Mouse (Mus musculus): ENCODE results near the gene Stk10. TPM values are rescaled to one million over a fixed set of nuclear protein-coding genes. Genes with fewer than 3 reads are reported as not detected.
"Not testable (repeated sequence)": the region's sequence is repeated elsewhere in the genome, so short reads cannot be mapped to it uniquely, and the experiment has no call there.

Gene Stk10
- polyA plus RNA-seq, 1 experiment from 2014 or later: 2.0 TPM

DNA sequence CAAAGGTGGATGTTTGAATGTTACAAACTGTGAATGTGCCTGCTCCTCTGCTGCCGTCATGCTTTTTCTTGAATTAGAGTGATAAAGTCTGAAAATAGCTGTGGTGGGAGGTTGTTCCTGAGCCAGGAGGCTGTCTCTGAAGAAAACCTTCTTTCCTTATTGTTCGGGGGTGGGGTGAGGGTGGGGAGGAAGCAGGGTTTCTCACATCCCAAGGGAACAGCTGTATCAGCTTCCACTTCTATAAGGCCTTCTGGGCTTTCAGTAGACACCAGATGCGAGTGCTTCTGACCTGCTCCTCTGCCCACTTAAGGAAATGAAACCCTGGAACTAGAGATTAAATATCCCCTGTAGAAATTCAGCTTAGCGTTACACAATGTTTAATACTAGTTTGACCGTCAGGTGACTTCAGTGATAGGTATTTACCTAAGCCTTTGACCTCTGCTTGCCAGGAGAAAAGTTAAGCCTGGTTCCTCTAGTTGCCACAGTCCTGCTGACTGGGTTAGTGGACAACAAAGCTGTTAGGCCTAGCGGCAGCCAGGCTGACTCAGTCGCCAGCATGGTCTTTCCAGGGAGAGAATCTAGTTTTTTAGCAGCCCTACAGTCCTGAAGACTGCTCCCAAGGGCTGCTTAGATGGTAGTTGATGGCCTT, 27.9 kb upstream of the Stk10 start:
- no peaks in the 10 kb centered on the region; the same call in 1 of the 2 replicates for H3K36me3 ChIP-seq (replicated peaks)
- no peaks in the 10 kb centered on the region for H3K9me3 ChIP-seq
- H3K4me2 ChIP-seq: no peak overlapping the region
- no peak for ATAC-seq (replicated peaks)
- H3K4me1 ChIP-seq: no peaks in the 10 kb centered on the region
- no peak overlapping the region for H3K4me3 ChIP-seq
- no peaks in the 10 kb centered on the region for H3K27me3 ChIP-seq (replicated peaks)
- no peak overlapping the region for H3K27ac ChIP-seq
- H3K9ac ChIP-seq: no peak overlapping the region
- WGBS: 86% methylated on average over 7 of the region's 7 CpGs

DNA sequence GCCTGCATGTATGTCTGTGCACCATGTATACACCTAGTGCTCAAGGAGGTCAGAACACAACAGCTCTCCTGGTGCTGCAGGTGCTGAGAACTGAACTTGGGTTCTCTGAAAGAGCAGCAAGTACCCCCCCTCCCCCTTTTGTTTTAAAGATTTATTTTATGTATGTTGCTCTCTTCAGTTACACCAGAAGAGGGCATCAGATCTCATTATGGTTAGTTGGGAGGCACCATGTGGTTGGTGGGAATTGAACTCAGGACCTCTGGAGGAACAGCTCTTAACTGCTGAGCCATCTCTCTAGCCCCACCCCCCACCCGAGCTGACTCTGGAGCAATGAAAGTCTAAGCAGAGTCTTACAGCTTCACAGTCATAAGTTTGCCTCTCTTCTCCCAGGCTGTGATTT, 22.2 kb upstream of the Stk10 start:
- no peaks in the 10 kb centered on the region for H3K4me1 ChIP-seq
- H3K4me2 ChIP-seq: no peak overlapping the region
- no peaks in the 10 kb centered on the region for H3K9me3 ChIP-seq
- no peak for ATAC-seq (replicated peaks)
- H3K36me3 ChIP-seq (replicated peaks): peaks cover 2% of the 10 kb centered on the region; the same call in 1 of the 2 replicates
- WGBS: 86% methylated on average over 1 of the region's 1 CpGs
- H3K4me3 ChIP-seq: no peak overlapping the region
- H3K27me3 ChIP-seq (replicated peaks): no peaks in the 10 kb centered on the region
- no peak overlapping the region for H3K9ac ChIP-seq
- no peak overlapping the region for H3K27ac ChIP-seq

DNA sequence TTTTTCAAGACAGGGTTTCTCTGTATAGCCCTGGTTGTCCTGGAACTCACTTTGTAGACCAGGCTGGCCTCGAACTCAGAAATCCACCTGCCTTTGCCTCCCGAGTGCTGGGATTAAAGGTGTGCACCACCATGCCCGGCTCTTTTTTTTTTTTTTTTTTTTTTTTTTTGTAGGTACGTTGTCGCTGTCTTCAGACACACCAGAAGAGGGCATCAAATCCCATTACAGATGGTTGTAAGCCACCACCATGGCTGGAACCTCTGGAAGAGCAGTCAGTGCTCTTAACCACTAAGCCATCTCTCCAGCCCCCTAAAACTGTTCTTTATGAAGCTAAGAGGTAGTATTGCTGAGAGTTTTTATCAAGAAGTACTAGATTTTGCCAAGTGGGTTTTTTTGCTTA, 18.3 kb upstream of the Stk10 start:
- 96% methylated on average over 5 of the region's 5 CpGs for WGBS

DNA sequence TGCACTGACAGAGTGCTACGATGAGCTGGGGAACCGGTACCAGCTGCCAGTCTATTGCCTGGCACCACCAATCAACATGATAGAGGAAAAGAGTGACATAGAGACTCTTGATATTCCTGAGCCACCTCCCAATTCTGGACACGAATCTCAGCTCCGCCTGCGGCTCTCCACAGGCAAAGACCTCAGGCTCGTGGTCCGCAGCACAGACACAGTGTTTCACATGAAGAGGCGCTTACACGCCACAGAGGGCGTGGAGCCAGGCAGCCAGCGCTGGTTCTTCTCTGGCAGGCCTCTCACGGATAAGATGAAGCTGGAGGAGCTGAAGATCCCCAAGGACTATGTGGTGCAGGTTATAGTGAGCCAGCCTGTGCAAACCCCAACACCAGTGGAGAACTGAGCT, 17.0 kb upstream of the Stk10 start:
- no peaks in the 10 kb centered on the region for H3K27me3 ChIP-seq (replicated peaks)
- no peak overlapping the region for H3K9ac ChIP-seq
- H3K4me1 ChIP-seq: no peaks in the 10 kb centered on the region
- no peak overlapping the region for H3K4me3 ChIP-seq
- H3K27ac ChIP-seq: no peak overlapping the region
- no peak for ATAC-seq (replicated peaks)
- 87% methylated on average over 12 of the region's 12 CpGs for WGBS
- no peak overlapping the region for H3K4me2 ChIP-seq
- H3K9me3 ChIP-seq: no peaks in the 10 kb centered on the region
- H3K36me3 ChIP-seq (replicated peaks): peaks cover 11% of the 10 kb centered on the region; the same call in 1 of the 2 replicates

More for the DNA sequence above, 18.3 kb upstream of the Stk10 start:
- not testable (repeated sequence) for H3K4me2 ChIP-seq; ATAC-seq (replicated peaks); H3K9me3 ChIP-seq; H3K4me1 ChIP-seq; H3K27me3 ChIP-seq (replicated peaks); H3K9ac ChIP-seq; H3K4me3 ChIP-seq; H3K27ac ChIP-seq
- peaks cover 11% of the 10 kb centered on the region; the same call in 1 of the 2 replicates for H3K36me3 ChIP-seq (replicated peaks)

DNA sequence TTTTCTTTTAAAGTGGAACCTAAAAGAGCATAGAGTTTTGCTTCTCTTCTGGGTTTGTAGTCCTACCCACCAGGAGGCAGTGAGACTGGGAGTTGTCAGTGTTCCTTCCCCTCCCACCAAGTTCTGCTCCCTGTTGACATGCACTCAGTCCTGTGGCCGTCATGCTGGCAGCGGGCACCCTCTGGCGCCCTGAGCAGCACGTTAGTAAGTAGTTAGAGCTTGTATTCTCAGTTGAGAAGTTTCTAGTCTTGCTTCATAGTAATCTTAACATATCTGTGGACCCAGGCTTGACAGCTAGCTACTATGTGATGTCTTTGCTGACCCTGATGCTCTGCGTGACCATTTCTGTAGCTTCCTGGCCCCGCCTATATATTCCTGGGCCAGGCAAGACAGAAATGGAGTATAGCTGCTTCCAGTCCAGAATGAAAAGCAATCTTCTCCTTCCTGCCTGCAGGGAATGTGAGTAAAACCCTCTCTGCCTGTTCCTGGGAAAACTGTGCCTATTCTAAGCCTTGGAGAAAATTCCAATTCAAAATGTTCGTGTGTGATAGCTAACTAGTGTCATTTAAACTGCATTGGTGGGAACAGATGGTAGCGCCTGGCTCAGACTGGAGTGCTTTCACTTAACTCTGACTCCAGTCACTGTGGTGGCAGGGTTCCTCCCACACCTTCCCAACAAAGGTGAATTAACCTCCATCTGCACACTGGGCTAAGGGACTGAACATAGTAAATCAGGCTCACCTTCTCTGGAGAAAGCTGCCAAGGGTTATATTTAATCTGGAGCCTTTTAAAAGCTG, 16.0 kb upstream of the Stk10 start:
- Histone ChIP-seq H3K4me2 (no peak overlapping the region), H3K36me3 (replicated peaks) (peaks cover 11% of the 10 kb centered on the region; the same call in 1 of the 2 replicates), H3K4me3 (no peak overlapping the region), H3K27me3 (replicated peaks) (no peaks in the 10 kb centered on the region), H3K4me1 (no peaks in the 10 kb centered on the region), H3K27ac (no peak overlapping the region), H3K9ac (no peak overlapping the region), H3K9me3 (no peaks in the 10 kb centered on the region)
- ATAC-seq (replicated peaks): no peak
- WGBS: 89% methylated on average over 8 of the region's 8 CpGs

DNA sequence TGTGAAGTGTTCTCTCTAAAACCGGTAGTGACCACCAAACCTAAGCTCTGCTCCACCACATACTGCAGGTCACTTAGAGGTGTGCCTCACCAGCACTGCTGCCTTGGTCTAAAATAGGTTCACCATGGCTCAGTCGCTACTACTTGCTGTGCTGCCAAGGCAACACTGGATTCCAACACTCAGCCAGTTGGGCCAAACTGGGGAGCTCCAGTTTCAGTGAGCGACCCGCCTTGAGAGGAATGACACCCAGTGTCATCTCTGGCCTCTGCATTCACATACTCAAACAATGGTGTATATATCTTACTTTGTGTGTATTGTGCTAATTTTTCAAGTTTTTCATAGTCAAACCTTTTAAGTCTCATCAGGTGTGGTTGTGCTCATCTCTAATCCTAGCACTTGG, 14.3 kb upstream of the Stk10 start:
- Histone ChIP-seq H3K27ac (no peak overlapping the region), H3K9ac (no peak overlapping the region), H3K9me3 (no peaks in the 10 kb centered on the region), H3K4me2 (no peak overlapping the region), H3K4me3 (no peak overlapping the region), H3K36me3 (replicated peaks) (peaks cover 11% of the 10 kb centered on the region; the same call in 1 of the 2 replicates), H3K27me3 (replicated peaks) (no peaks in the 10 kb centered on the region), H3K4me1 (no peaks in the 10 kb centered on the region)
- ATAC-seq (replicated peaks): no peak
- WGBS: 88% methylated on average over 4 of the region's 4 CpGs

DNA sequence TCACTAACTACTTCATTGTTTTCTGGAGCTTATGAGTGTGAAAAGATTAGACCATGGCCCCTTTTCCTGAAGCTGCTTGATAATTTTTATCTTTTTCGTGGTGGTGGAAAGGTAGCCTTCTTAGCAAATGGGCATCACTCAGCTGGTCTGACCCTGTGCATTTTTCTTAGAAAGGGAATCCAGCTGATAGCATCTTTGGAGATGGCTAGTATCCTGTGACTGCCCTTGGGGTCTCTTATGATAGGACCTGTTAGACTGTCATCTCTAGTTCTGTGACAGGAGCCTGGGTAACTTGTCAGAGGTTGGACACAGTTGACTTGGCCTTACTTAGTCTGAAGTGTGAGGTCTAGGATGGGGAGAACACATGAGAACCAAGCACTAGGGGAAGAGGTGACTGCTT, 13.8 kb upstream of the Stk10 start:
- H3K9me3 ChIP-seq: no peaks in the 10 kb centered on the region
- no peak overlapping the region for H3K4me2 ChIP-seq
- WGBS: 91% methylated on average over 1 of the region's 1 CpGs
- H3K27ac ChIP-seq: no peak overlapping the region
- H3K4me3 ChIP-seq: no peak overlapping the region
- no peaks in the 10 kb centered on the region for H3K4me1 ChIP-seq
- peaks cover 11% of the 10 kb centered on the region; the same call in 1 of the 2 replicates for H3K36me3 ChIP-seq (replicated peaks)
- no peak for ATAC-seq (replicated peaks)
- no peaks in the 10 kb centered on the region for H3K27me3 ChIP-seq (replicated peaks)
- H3K9ac ChIP-seq: no peak overlapping the region

DNA sequence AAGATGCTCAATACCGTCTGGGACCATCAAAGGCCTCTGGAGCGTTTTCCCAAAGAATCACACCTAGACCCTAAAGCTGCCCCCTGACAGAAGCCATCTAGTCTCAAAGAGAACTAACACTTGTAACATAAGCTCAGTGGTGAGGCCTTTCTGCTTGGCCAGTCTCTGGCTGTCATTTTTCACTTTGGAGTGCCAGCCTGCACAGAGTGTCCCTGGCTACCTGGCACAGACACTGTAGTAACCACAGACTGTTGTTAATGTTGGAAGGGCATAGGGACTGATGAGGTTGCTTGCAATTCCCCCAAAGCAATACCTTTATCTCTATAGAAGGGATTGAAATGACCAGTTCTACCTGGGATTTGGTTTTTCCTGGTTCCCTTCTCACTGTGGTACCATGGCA, 11.9 kb upstream of the Stk10 start:
- Histone ChIP-seq H3K9me3 (no peaks in the 10 kb centered on the region), H3K4me3 (no peak overlapping the region), H3K27me3 (replicated peaks) (no peaks in the 10 kb centered on the region), H3K36me3 (replicated peaks) (peaks cover 6% of the 10 kb centered on the region; the same call in 1 of the 2 replicates), H3K4me1 (no peaks in the 10 kb centered on the region), H3K9ac (no peak overlapping the region), H3K4me2 (no peak overlapping the region), H3K27ac (no peak overlapping the region)
- no peak for ATAC-seq (replicated peaks)
- WGBS: 93% methylated on average over 2 of the region's 2 CpGs

DNA sequence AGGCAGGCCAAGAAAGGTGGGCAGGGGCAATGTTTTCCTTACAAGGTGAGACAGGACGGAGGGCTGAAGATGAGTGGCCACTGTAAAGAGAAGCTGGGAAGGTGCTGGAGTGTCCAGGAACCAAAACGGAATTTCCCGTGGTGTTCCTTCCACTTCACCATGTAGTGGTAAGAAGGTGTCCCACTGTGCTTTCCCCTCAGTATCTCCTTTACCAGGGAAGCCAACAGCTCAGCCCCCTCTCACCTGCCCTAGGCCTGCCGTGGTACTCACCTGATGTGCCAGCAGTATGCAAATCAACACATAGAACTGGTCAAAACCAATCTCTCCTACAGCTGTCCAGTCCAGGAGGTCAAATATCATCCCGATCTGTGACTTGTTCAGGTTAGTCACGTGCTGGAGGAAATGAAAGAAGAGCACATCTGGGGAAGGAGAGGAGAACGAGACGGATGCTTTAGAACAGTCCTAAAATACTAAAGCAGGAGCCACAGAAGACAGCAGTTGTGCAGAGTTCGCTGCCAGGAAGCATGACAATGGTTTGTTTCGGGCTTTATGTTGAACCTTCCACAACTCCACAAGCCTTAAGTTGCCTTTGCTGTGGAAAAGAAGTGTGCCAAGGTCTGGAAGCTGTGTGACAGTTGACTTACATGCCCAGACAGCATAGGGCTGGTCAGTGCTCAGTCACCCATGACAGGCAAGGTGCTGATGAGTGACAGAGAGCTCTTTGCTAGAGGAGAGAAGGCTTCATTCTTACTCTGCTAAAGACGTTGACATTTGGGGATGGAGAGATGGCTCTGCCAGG, 8.8 kb upstream of the Stk10 start:
- Histone ChIP-seq H3K9me3 (no peaks in the 10 kb centered on the region), H3K36me3 (replicated peaks) (no peaks in the 10 kb centered on the region), H3K27ac (no peak overlapping the region), H3K9ac (no peak overlapping the region), H3K4me3 (no peak overlapping the region), H3K27me3 (replicated peaks) (no peaks in the 10 kb centered on the region), H3K4me1 (no peaks in the 10 kb centered on the region), H3K4me2 (no peak overlapping the region)
- no peak for ATAC-seq (replicated peaks)
- WGBS: 84% methylated on average over 11 of the region's 11 CpGs

DNA sequence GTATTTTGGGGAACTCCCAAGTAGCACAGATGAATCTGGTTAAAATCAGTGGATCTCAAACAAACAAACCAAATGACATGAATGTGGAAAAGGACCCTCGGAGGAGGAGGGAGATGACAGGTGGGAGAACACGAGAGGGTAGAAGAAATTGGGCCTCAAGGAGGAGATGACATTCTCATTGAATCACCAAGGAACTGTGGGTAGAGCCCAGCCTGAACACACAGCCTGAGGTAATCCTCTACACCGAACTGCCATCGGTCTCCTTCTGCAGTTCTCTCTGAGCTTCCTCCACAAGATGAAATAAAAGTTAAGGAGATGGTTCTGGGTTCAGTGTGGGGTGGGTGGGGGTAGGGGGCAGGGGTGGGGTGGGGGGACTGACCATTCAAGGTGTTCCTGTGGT, 6.1 kb upstream of the Stk10 start:
- 80% methylated on average over 4 of the region's 4 CpGs for WGBS
- H3K4me2 ChIP-seq: no peak overlapping the region
- peaks cover 2% of the 10 kb centered on the region; the same call in 1 of the 2 replicates for H3K4me1 ChIP-seq
- H3K27ac ChIP-seq: no peak overlapping the region
- no peak overlapping the region for H3K9ac ChIP-seq
- H3K4me3 ChIP-seq: no peak overlapping the region
- no peaks in the 10 kb centered on the region for H3K36me3 ChIP-seq (replicated peaks)
- no peaks in the 10 kb centered on the region for H3K9me3 ChIP-seq
- peaks cover 9% of the 10 kb centered on the region; the same call in 1 of the 2 replicates for H3K27me3 ChIP-seq (replicated peaks)
- ATAC-seq (replicated peaks): no peak

DNA sequence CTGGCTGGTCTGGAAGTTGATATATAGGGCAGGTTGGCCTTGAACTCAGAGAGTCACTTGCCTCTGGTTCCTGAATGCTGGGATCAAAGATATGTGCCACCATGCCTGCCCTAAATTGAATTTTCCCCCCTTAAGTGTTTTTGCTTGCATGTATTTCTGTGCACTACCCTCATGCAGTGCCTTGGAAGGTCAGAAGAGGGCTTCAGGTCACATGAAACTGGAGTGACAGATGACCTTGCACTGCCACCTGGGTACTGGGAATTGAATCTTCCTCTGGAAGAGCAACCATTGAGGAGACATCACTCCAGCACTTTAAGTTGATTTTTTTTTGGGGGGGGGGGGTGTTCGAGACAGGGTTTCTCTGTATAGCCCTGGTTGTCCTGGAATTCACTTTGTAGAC, 3.0 kb upstream of the Stk10 start:
- ATAC-seq (replicated peaks): no peak
- no peaks in the 10 kb centered on the region for H3K36me3 ChIP-seq (replicated peaks)
- H3K4me2 ChIP-seq: no peak overlapping the region
- H3K9ac ChIP-seq: no peak overlapping the region
- H3K9me3 ChIP-seq: no peaks in the 10 kb centered on the region
- peaks cover 17% of the 10 kb centered on the region for H3K4me1 ChIP-seq
- WGBS: 92% methylated on average over 1 of the region's 1 CpGs
- H3K4me3 ChIP-seq: no peak overlapping the region
- H3K27me3 ChIP-seq (replicated peaks): peaks cover 18% of the 10 kb centered on the region; the same call in 1 of the 2 replicates
- no peak overlapping the region for H3K27ac ChIP-seq

All from midbrain, embryonic 15.5 days (tissue).